Mouse (Mus musculus) heart, embryonic 15.5 days (tissue): ENCODE results near the gene Dcps. TPM values are rescaled to one million over a fixed set of nuclear protein-coding genes. Genes with fewer than 3 reads are reported as not detected.

Experiments used
- ATAC-seq: fragments of 200-750 bp; cut with Nextera tagmentation; replicated peaks from 2 replicates; pipeline ENCODE4 v1.8.0; 2017; ENCODE audit warnings: low read depth, moderate TSS enrichment; ENCODE audit not compliant: insufficient number of reproducible peaks, insufficient read depth, low FRiP score
- H3K27ac ChIP-seq: fragments of 300-500 bp; sonication (generic); 2 replicates; pipeline ENCODE4 v1.5.1; 2015; ENCODE audit warnings: mild to moderate bottlenecking, inconsistent platforms
- H3K27me3 ChIP-seq: fragments of 300-500 bp; sonication (generic); 2 replicates; pipeline ENCODE4 v1.6.1; 2015; ENCODE audit warnings: inconsistent platforms
- H3K36me3 ChIP-seq: fragments of 300-500 bp; sonication (generic); 2 replicates; pipeline ENCODE4 v1.6.1; 2015; ENCODE audit warnings: mild to moderate bottlenecking, inconsistent platforms
- H3K4me1 ChIP-seq: fragments of 300-500 bp; sonication (generic); replicated peaks from 2 replicates; pipeline ENCODE4 v1.6.1; 2015; ENCODE audit warnings: inconsistent platforms
- H3K4me2 ChIP-seq: fragments of 300-500 bp; sonication (generic); 2 replicates; pipeline ENCODE4 v1.6.1; 2015; ENCODE audit warnings: inconsistent platforms, mild to moderate bottlenecking, moderate library complexity
- H3K4me3 ChIP-seq: fragments of 300-500 bp; sonication (generic); 2 replicates; pipeline ENCODE4 v1.5.1; 2015; ENCODE audit warnings: mild to moderate bottlenecking, inconsistent platforms
- H3K9ac ChIP-seq: fragments of 300-500 bp; sonication (generic); 2 replicates; pipeline ENCODE4 v1.6.1; 2015; ENCODE audit warnings: mild to moderate bottlenecking, inconsistent platforms
- H3K9me3 ChIP-seq: fragments of 300-500 bp; sonication (generic); replicated peaks from 2 replicates; pipeline ENCODE4 v1.6.1; 2016; ENCODE audit warnings: inconsistent platforms
- WGBS: fragments of 180-500 bp; shearing (Covaris S2); methylation state at CpG from one replicate; pipeline ENCODE4 v1.1.7; 2015; ENCODE audit warnings: mixed read lengths; 5-methylcytosine and 5-hydroxymethylcytosine counted together
- polyA plus RNA-seq: library from polyadenylated mRNA; unstranded; fragments of >200 nt; fragmentation: Nextera tagmentation; extraction: Ambion mirVana; gene quantifications from 2 replicates; pipeline ENCODE4 v1.2.1, GENCODE M21; 2015

Dcps gene
- polyA plus RNA-seq = 54.6 and 63.0 TPM in 2 replicates

- peaks cover 10% of the 10 kb centered on the region for H3K4me1 ChIP-seq
- H3K4me2 ChIP-seq = peak within 1 kb of the TSS; percentile 83
- peak within 1 kb of the TSS; percentile 74 for H3K9ac ChIP-seq
- no peaks in the 10 kb centered on the region for H3K9me3 ChIP-seq
- peak within 1 kb of the TSS; percentile 96 for H3K27ac ChIP-seq
- no peaks in the 10 kb centered on the region for H3K27me3 ChIP-seq
- peak; percentile 96 for ATAC-seq
- H3K4me3 ChIP-seq = peak within 1 kb of the TSS; percentile 90
- under 1% methylated on average over 38 of the region's 38 CpGs for WGBS
- peaks cover 3% of the 10 kb centered on the region; the same call in 1 of the 2 replicates for H3K36me3 ChIP-seq
Observed at GRCm38 (mm10) chr9:35175251-35176123, at the start of gene Dcps. Dcps (minus strand) TSS chr9:35176061.

GRCm38 (mm10) chr9:35223466-35223865 lies 47.6 kb upstream of the Dcps start:
- Histone ChIP-seq H3K4me3 (no peak overlapping the region), H3K9me3 (no peaks in the 10 kb centered on the region), H3K9ac (no peak overlapping the region), H3K27ac (no peak overlapping the region), H3K4me2 (no peak overlapping the region), H3K27me3 (no peaks in the 10 kb centered on the region), H3K36me3 (peaks cover 24% of the 10 kb centered on the region), H3K4me1 (no peaks in the 10 kb centered on the region)
- 94% methylated on average over 3 of the region's 3 CpGs for WGBS
- ATAC-seq = no peak

- Histone ChIP-seq H3K36me3 (peaks cover 76% of the 10 kb centered on the region), H3K4me2 (no peak overlapping the region), H3K4me3 (no peak overlapping the region), H3K9ac (no peak overlapping the region), H3K27ac (no peak overlapping the region), H3K9me3 (no peaks in the 10 kb centered on the region), H3K27me3 (no peaks in the 10 kb centered on the region), H3K4me1 (no peaks in the 10 kb centered on the region)
- WGBS = 51% methylated on average over 1 of the region's 1 CpGs
- ATAC-seq = no peak
Observed at GRCm38 (mm10) chr9:35217963-35218362, 42.1 kb upstream of the Dcps start.

- Histone ChIP-seq H3K36me3 (peaks cover 63% of the 10 kb centered on the region), H3K27ac (peak overlapping the region; percentile 78), H3K9me3 (no peaks in the 10 kb centered on the region), H3K4me3 (peak overlapping the region; percentile 91), H3K4me1 (peaks cover 18% of the 10 kb centered on the region), H3K27me3 (no peaks in the 10 kb centered on the region), H3K4me2 (peak overlapping the region; percentile 74), H3K9ac (peak overlapping the region; percentile 83)
- 31% methylated on average over 26 of the region's 26 CpGs for WGBS
- no peak for ATAC-seq
Observed at GRCm38 (mm10) chr9:35211573-35212511, 36.0 kb upstream of the Dcps start.

GRCm38 (mm10) chr9:35210542-35211474 lies 34.9 kb upstream of the Dcps start, which contains the start of gene Foxred1:
Foxred1 (minus strand) TSS chr9:35211055.
- H3K4me1 ChIP-seq = peaks cover 18% of the 10 kb centered on the region

GRCm38 (mm10) chr9:35204421-35204820 lies 28.6 kb upstream of the Dcps start:
- H3K27me3 ChIP-seq = no peaks in the 10 kb centered on the region
- ATAC-seq = no peak
- no peak overlapping the region for H3K4me3 ChIP-seq
- no peak overlapping the region for H3K27ac ChIP-seq
- peaks cover 9% of the 10 kb centered on the region for H3K4me1 ChIP-seq
- no peak overlapping the region for H3K9ac ChIP-seq
- no peaks in the 10 kb centered on the region for H3K9me3 ChIP-seq
- no peak overlapping the region for H3K4me2 ChIP-seq
- H3K36me3 ChIP-seq = peaks cover 49% of the 10 kb centered on the region
- WGBS = 97% methylated on average over 2 of the region's 2 CpGs

More at GRCm38 (mm10) chr9:35210542-35211474, 34.9 kb upstream of the Dcps start, which contains the start of gene Foxred1:
- under 1% methylated on average over 72 of the region's 72 CpGs for WGBS
- Histone ChIP-seq H3K9ac (peak within 1 kb of the TSS; percentile 83), H3K36me3 (peaks cover 65% of the 10 kb centered on the region), H3K9me3 (no peaks in the 10 kb centered on the region), H3K4me3 (peak within 1 kb of the TSS; percentile 91), H3K27ac (peak within 1 kb of the TSS; percentile 93), H3K27me3 (no peaks in the 10 kb centered on the region), H3K4me2 (peak within 1 kb of the TSS; percentile 91)
- ATAC-seq = peak; percentile 100

GRCm38 (mm10) chr9:35203536-35203935 lies 27.7 kb upstream of the Dcps start:
- Histone ChIP-seq H3K27me3 (no peaks in the 10 kb centered on the region), H3K9ac (no peak overlapping the region), H3K27ac (no peak overlapping the region), H3K4me1 (peaks cover 9% of the 10 kb centered on the region), H3K4me3 (no peak overlapping the region), H3K36me3 (peaks cover 43% of the 10 kb centered on the region), H3K9me3 (no peaks in the 10 kb centered on the region), H3K4me2 (no peak overlapping the region)
- 43% methylated on average over 3 of the region's 3 CpGs for WGBS
- ATAC-seq = no peak

- Histone ChIP-seq H3K27ac (0 out of 2 replicates have a peak overlapping the region, but pooled peaks have one; percentile 72), H3K9ac (no peak overlapping the region), H3K4me1 (peaks cover 9% of the 10 kb centered on the region), H3K4me2 (peak overlapping the region; percentile 77), H3K36me3 (peaks cover 13% of the 10 kb centered on the region), H3K27me3 (no peaks in the 10 kb centered on the region), H3K9me3 (no peaks in the 10 kb centered on the region), H3K4me3 (peak overlapping the region; percentile 72)
- ATAC-seq = no peak
- WGBS = 53% methylated on average over 9 of the region's 9 CpGs
Observed at GRCm38 (mm10) chr9:35200529-35201060, 24.7 kb upstream of the Dcps start.

GRCm38 (mm10) chr9:35199772-35200471 lies 24.1 kb upstream of the Dcps start, which contains the start of the genes Srpr and Tirap:
Srpr (plus strand) TSS chr9:35200175.
Tirap (minus strand) TSS chr9:35200291.
- H3K4me3 ChIP-seq = peak within 1 kb of the TSS; percentile 72
- peak within 1 kb of the TSS; percentile 77 for H3K4me2 ChIP-seq
- no peaks in the 10 kb centered on the region for H3K27me3 ChIP-seq
- H3K27ac ChIP-seq = peak within 1 kb of the TSS; percentile 72
- peaks cover 9% of the 10 kb centered on the region for H3K4me1 ChIP-seq
- peaks cover 6% of the 10 kb centered on the region; the same call in 1 of the 2 replicates for H3K36me3 ChIP-seq
- H3K9ac ChIP-seq = peak within 1 kb of the TSS; percentile 80
- peak; percentile 91 for ATAC-seq
- no peaks in the 10 kb centered on the region for H3K9me3 ChIP-seq
- under 1% methylated on average over 37 of the region's 44 CpGs for WGBS
